ENCODE assay signal across 22 mouse cellular contexts in genomic region chr11:72378222-72378621, GRCm38 (mm10). TPM values are rescaled to one million over a fixed set of nuclear protein-coding genes. Genes with fewer than 3 reads are reported as not detected.
DNase-seq lines count a peak whose midpoint lies in the region; ATAC-seq lines count a peak whose summit lies in the region.
"Had no signal": no experiment of that assay in that cellular context is flagged by ENCODE, and none has a peak within 500 bp of the region (broad histone marks: within the 10 kb centered on the region; RNA-seq: fewer than 3 reads in every experiment).

No protein-coding gene starts in this region.

- H3K4me3 ChIP-seq in limb, embryonic 13.5 days: no peak overlapping the region
- H3K4me3 ChIP-seq in limb, embryonic 10.5 days: no peak overlapping the region
- H3K4me3 ChIP-seq in embryonic facial prominence, embryonic 15.5 days (replicated peaks): no peak overlapping the region
- H3K4me3 ChIP-seq in limb, embryonic 15.5 days: no peak overlapping the region
- H3K4me3 ChIP-seq: embryonic facial prominence, embryonic 12.5 days; forebrain, embryonic 13.5 days; heart, embryonic 10.5 days; hindbrain, embryonic 12.5 days had no signal

- H3K27me3 ChIP-seq in limb, embryonic 13.5 days: no peaks in the 10 kb centered on the region
- H3K27me3 ChIP-seq in limb, embryonic 10.5 days (ENCODE audit: low read depth, poor library complexity, severe bottlenecking): no peaks in the 10 kb centered on the region
- H3K27me3 ChIP-seq in embryonic facial prominence, embryonic 15.5 days: no peaks in the 10 kb centered on the region
- H3K27me3 ChIP-seq in limb, embryonic 15.5 days: no peaks in the 10 kb centered on the region
- H3K27me3 ChIP-seq: embryonic facial prominence, embryonic 12.5 days; forebrain, embryonic 13.5 days; hindbrain, embryonic 12.5 days had no signal

- WGBS in limb, embryonic 13.5 days: 66% methylated on average over 7 of the region's 7 CpGs
- 72% methylated on average over 7 of the region's 7 CpGs for WGBS in limb, embryonic 10.5 days
- 55% methylated on average over 7 of the region's 7 CpGs for WGBS in embryonic facial prominence, embryonic 15.5 days
- WGBS in limb, embryonic 15.5 days: 49% methylated on average over 7 of the region's 7 CpGs

- H3K4me2 ChIP-seq in limb, embryonic 13.5 days (replicated peaks): no peak overlapping the region
- no peak overlapping the region for H3K4me2 ChIP-seq in embryonic facial prominence, embryonic 15.5 days (replicated peaks)
- H3K4me2 ChIP-seq in limb, embryonic 15.5 days: no peak overlapping the region
- H3K4me2 ChIP-seq: embryonic facial prominence, embryonic 12.5 days; forebrain, embryonic 13.5 days; hindbrain, embryonic 12.5 days had no signal

- H3K27ac ChIP-seq in limb, embryonic 13.5 days: no peak overlapping the region
- H3K27ac ChIP-seq in limb, embryonic 10.5 days: no peak overlapping the region
- H3K27ac ChIP-seq in embryonic facial prominence, embryonic 15.5 days (replicated peaks): no peak overlapping the region
- no peak overlapping the region for H3K27ac ChIP-seq in limb, embryonic 15.5 days
- H3K27ac ChIP-seq: embryonic facial prominence, embryonic 12.5 days; forebrain, embryonic 13.5 days; heart, embryonic 10.5 days; hindbrain, embryonic 12.5 days had no signal

- H3K36me3 ChIP-seq in limb, embryonic 13.5 days: no peaks in the 10 kb centered on the region
- no peaks in the 10 kb centered on the region for H3K36me3 ChIP-seq in limb, embryonic 10.5 days
- no peaks in the 10 kb centered on the region for H3K36me3 ChIP-seq in embryonic facial prominence, embryonic 15.5 days
- no peaks in the 10 kb centered on the region for H3K36me3 ChIP-seq in limb, embryonic 15.5 days
- H3K36me3 ChIP-seq: embryonic facial prominence, embryonic 12.5 days; hindbrain, embryonic 12.5 days had no signal

- no peak overlapping the region for H3K9ac ChIP-seq in limb, embryonic 13.5 days
- H3K9ac ChIP-seq in embryonic facial prominence, embryonic 15.5 days: no peak overlapping the region
- H3K9ac ChIP-seq in limb, embryonic 15.5 days: no peak overlapping the region
- H3K9ac ChIP-seq: embryonic facial prominence, embryonic 12.5 days; forebrain, embryonic 13.5 days; forebrain, postnatal 0 days; hindbrain, embryonic 12.5 days had no signal

- no peaks in the 10 kb centered on the region for H3K4me1 ChIP-seq in limb, embryonic 13.5 days
- peaks cover 19% of the 10 kb centered on the region for H3K4me1 ChIP-seq in limb, embryonic 10.5 days
- H3K4me1 ChIP-seq in embryonic facial prominence, embryonic 15.5 days: no peaks in the 10 kb centered on the region
- no peaks in the 10 kb centered on the region for H3K4me1 ChIP-seq in limb, embryonic 15.5 days

- no peak for DNase-seq in limb, embryonic 10.5 days (ENCODE audit: low spot score)
- DNase-seq in gastrocnemius, adult 8-10 months (ENCODE audit: low spot score in 2 of 2): peak; percentile 64 to 74
- no peak for DNase-seq in layer of hippocampus, adult 8-10 months (ENCODE audit: low spot score in 2 of 2)
- DNase-seq: adrenal gland, adult 2 months; adrenal gland, postnatal 25 days; cerebellum, adult 2 months; cerebellum, postnatal 10 days; forebrain, postnatal 0 days; heart, adult 18-20 months; heart, postnatal 10 days; heart, postnatal 4 days had no signal

- H3K9me3 ChIP-seq in limb, embryonic 13.5 days: no peaks in the 10 kb centered on the region
- H3K9me3 ChIP-seq in limb, embryonic 10.5 days (replicated peaks): no peaks in the 10 kb centered on the region
- no peaks in the 10 kb centered on the region for H3K9me3 ChIP-seq in embryonic facial prominence, embryonic 15.5 days (replicated peaks)
- no peaks in the 10 kb centered on the region for H3K9me3 ChIP-seq in limb, embryonic 15.5 days
- H3K9me3 ChIP-seq: embryonic facial prominence, embryonic 12.5 days; forebrain, embryonic 13.5 days; heart, embryonic 10.5 days; hindbrain, embryonic 12.5 days had no signal

- peak; percentile 54 for ATAC-seq in limb, embryonic 13.5 days (ENCODE audit: low FRiP score, low read depth)
- peak; percentile 34; the same call in 1 of the 2 replicates for ATAC-seq in embryonic facial prominence, embryonic 15.5 days (ENCODE audit: insufficient number of reproducible peaks, low FRiP score, low TSS enrichment, low read depth)
- ATAC-seq in limb, embryonic 15.5 days (ENCODE audit: insufficient number of reproducible peaks, low FRiP score, low TSS enrichment, low read depth): peak; percentile 40; the same call in 1 of the 2 replicates
- no peak for ATAC-seq in cerebellum, adult (ENCODE audit: insufficient number of reproducible peaks, low FRiP score, low TSS enrichment)
- ATAC-seq: forebrain, embryonic 13.5 days; forebrain, postnatal 0 days; hindbrain, embryonic 16.5 days; inflammation-experienced regulatory T-cells, adult 6 months had no signal

RNA-seq across cellular contexts. Expression of gene Tekt1, which starts 16.0 kb away (rescaled TPM):
- 3.2 and 3.6 TPM in 2 replicates for polyA plus RNA-seq in limb, embryonic 13.5 days (2015; fragmentation: Nextera tagmentation; extraction: Ambion mirVana)
- polyA plus RNA-seq in limb, embryonic 10.5 days (2016; fragmentation: Nextera tagmentation; extraction: Ambion mirVana): 5.0 and 5.4 TPM in 2 replicates
- polyA plus RNA-seq in embryonic facial prominence, embryonic 15.5 days (2015; fragmentation: Nextera tagmentation; extraction: Ambion mirVana): 20.6 and 40.5 TPM in 2 replicates
- 1 to 10 TPM in 3 of 4 experiments, under 1 TPM in 1; 0.92 to 3.3 (median 2.5) TPM for total RNA-seq in gastrocnemius, adult 8-10 months (2022)
- polyA plus RNA-seq in limb, embryonic 15.5 days (2015; fragmentation: Nextera tagmentation; extraction: Ambion mirVana): 1.5 and 1.6 TPM in 2 replicates
- total RNA-seq in layer of hippocampus, adult 8-10 months (2022): 1 to 10 TPM; 1.7 to 3.8 (median 3.3) TPM
- polyA plus RNA-seq: inflammation-experienced regulatory T-cells, adult 6 months had no signal

RNA-seq across cellular contexts. Expression of gene Smtnl2, which starts 33.3 kb away (rescaled TPM):
- 38.3 and 41.5 TPM in 2 replicates for polyA plus RNA-seq in limb, embryonic 13.5 days (2015; fragmentation: Nextera tagmentation; extraction: Ambion mirVana)
- 11.7 and 14.2 TPM in 2 replicates for polyA plus RNA-seq in limb, embryonic 10.5 days (2016; fragmentation: Nextera tagmentation; extraction: Ambion mirVana)
- 58.8 and 64.3 TPM in 2 replicates for polyA plus RNA-seq in embryonic facial prominence, embryonic 15.5 days (2015; fragmentation: Nextera tagmentation; extraction: Ambion mirVana)
- total RNA-seq in gastrocnemius, adult 8-10 months (2022): 100 to 1,000 TPM; 270 to 439 (median 347) TPM
- polyA plus RNA-seq in limb, embryonic 15.5 days (2015; fragmentation: Nextera tagmentation; extraction: Ambion mirVana): 85.0 and 97.2 TPM in 2 replicates
- total RNA-seq in layer of hippocampus, adult 8-10 months (2022): 1 to 10 TPM; 1.3 to 3.9 (median 2.0) TPM
- polyA plus RNA-seq: inflammation-experienced regulatory T-cells, adult 6 months had no signal

RNA-seq across cellular contexts. Expression of gene Ggt6, which starts 57.1 kb away (rescaled TPM):
- polyA plus RNA-seq in limb, embryonic 13.5 days (2015; fragmentation: Nextera tagmentation; extraction: Ambion mirVana): 0.74 and 0.92 TPM in 2 replicates
- polyA plus RNA-seq in limb, embryonic 10.5 days (2016; fragmentation: Nextera tagmentation; extraction: Ambion mirVana): 0.08 TPM in 1 of 2 replicates, not detected in the other
- polyA plus RNA-seq in embryonic facial prominence, embryonic 15.5 days (2015; fragmentation: Nextera tagmentation; extraction: Ambion mirVana): 6.3 and 7.0 TPM in 2 replicates
- 1 to 10 TPM; 1.9 to 5.4 (median 3.8) TPM for total RNA-seq in gastrocnemius, adult 8-10 months (2022)
- 10.4 and 11.5 TPM in 2 replicates for polyA plus RNA-seq in limb, embryonic 15.5 days (2015; fragmentation: Nextera tagmentation; extraction: Ambion mirVana)
- under 1 TPM in 1 of 4 experiments, not detected in 3; 0.23 TPM for total RNA-seq in layer of hippocampus, adult 8-10 months (2022)
- total RNA-seq: forebrain, postnatal 0 days; heart, adult 18-20 months; heart, postnatal 10 days; heart, postnatal 4 days had no signal
- polyA plus RNA-seq: forebrain, embryonic 13.5 days; forebrain, postnatal 0 days; heart, embryonic 10.5 days; heart, embryonic 14.5 days; hindbrain, embryonic 16.5 days; inflammation-experienced regulatory T-cells, adult 6 months had no signal

Comparison
In these comparisons a context has a peak if more than half of its experiments do, and no peak if none do; other contexts are left out.
1. DNase-seq: peak in gastrocnemius, adult 8-10 months (2 of 2); none in limb, embryonic 10.5 days (single experiment) and layer of hippocampus, adult 8-10 months (0 of 2).